Mouse (Mus musculus) lung, adult 2 months (tissue): ENCODE results near the gene Syt16. TPM values are rescaled to one million over a fixed set of nuclear protein-coding genes. Genes with fewer than 3 reads are reported as not detected.

Experiments used
- DNase-seq: peaks from one replicate; pipeline ENCODE4 v3.0.0; 2022
- H3K4me1 ChIP-seq: fragments of 200-500 bp; 2 replicates; pipeline ENCODE4 v1.6.1; 2011; ENCODE audit warnings: low read length; ENCODE audit not compliant: control insufficient read depth, insufficient read depth
- H3K4me3 ChIP-seq: fragments of 200-500 bp; replicated peaks from 2 replicates; pipeline ENCODE3; 2011; ENCODE audit warnings: low read depth, mild to moderate bottlenecking, control low read depth, low read length; ENCODE audit errors: extremely low read depth
- CTCF ChIP-seq: fragments of 200-500 bp; IDR thresholded peaks from 2 replicates; pipeline ENCODE4 v1.5.1; 2011; ENCODE audit warnings: mild to moderate bottlenecking, low read length, control low read depth; ENCODE audit not compliant: insufficient read depth
- POLR2A ChIP-seq: fragments of 200-500 bp; IDR thresholded peaks from 2 replicates; pipeline ENCODE4 v1.6.1; 2011; ENCODE audit warnings: low read depth, mild to moderate bottlenecking, control low read depth, low read length, borderline replicate concordance; ENCODE audit errors: extremely low read depth
- WGBS: fragments of 180-500 bp; shearing (Covaris S2); methylation state at CpG from one replicate; pipeline ENCODE4 v1.1.7; 2018; 5-methylcytosine and 5-hydroxymethylcytosine counted together
- polyA plus RNA-seq: library from polyadenylated mRNA; depleted of rRNA; stranded (reverse); fragments of >200 nt; gene quantifications from 2 replicates; pipeline ENCODE4 v1.2.3, GENCODE M21; 2012

The Syt16 gene
- polyA plus RNA-seq, 1 experiment = not detected

DNA sequence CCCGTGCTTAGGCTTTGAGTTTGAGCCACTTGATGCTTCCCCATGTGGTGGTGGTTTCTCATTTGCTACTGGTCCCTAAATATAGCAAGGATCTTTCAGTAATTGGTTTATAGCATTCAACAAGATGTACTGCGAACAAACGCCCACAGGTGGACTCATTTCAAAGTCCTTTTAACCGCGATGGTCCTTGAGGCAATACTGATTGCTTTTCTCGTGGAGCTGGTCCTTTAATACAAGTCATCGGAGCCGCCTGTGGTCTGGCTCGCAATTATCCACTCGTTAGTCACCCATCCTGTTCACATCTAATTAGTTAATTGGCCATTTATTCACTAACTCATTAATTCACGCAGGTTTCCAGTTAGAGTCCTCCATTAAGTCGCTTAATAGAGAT, 560 bp upstream of the Syt16 start:
- 63% methylated on average over 12 of the region's 12 CpGs for WGBS

DNA sequence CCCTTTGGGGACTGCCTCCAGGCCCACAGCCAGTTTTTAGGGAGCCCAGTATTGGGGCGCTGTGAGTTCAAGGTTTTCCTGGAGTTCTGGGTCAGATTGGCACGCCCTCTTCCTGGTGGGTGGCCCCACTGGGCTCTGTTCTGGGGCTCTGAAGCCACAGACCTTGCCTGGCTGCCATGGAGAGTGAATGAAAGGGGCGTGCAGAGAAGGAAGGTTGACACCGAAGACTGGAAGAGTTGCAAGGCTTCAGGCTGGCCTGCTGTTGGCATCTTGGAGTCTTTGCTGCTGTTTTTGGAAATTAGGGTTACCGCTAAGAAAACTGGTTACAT, 631 bp downstream of the Syt16 start:
- Histone ChIP-seq H3K4me3 (no peak overlapping the region), H3K4me1 (no peaks in the 10 kb centered on the region)
- TF ChIP-seq POLR2A = no peak
- no peak for TF ChIP-seq CTCF
- 49% methylated on average over 5 of the region's 5 CpGs for WGBS
- no peak for DNase-seq

More for the DNA sequence above, 560 bp upstream of the Syt16 start:
- H3K4me3 ChIP-seq = no peak overlapping the region
- no peak for DNase-seq
- no peak for TF ChIP-seq CTCF
- TF ChIP-seq POLR2A = no peak
- no peaks in the 10 kb centered on the region for H3K4me1 ChIP-seq

DNA sequence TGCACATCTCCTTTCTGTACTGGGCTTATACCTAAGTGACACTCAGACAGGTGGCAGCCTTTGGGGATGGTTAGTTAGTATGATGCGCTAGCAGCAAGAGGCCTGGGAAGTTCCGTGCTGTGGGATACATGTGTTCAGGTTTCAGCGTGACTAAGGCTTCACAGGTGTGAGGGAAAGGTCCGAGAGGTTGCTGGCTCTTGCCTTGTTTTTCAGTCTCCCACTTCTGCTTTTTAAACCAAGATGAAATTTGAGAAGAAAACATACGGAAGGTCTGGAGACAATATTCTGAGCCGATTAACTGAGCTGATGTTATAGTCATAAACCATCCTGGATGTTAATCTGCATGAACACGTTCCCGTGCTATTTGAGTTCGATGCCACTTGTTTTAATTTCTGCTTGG, 5.0 kb downstream of the Syt16 start:
- TF ChIP-seq POLR2A (no peak), CTCF (no peak)
- Histone ChIP-seq H3K4me3 (no peak overlapping the region), H3K4me1 (no peaks in the 10 kb centered on the region)
- WGBS = 83% methylated on average over 9 of the region's 9 CpGs
- DNase-seq = no peak

GRCm38 (mm10) chr12:74009448-74009911, 12.0 kb downstream of the Syt16 start:
- no peak overlapping the region for H3K4me3 ChIP-seq
- 0 out of 2 replicates have a peak, but pooled peaks cover 3% of the 10 kb centered on the region for H3K4me1 ChIP-seq
- WGBS = 20% methylated on average over 8 of the region's 8 CpGs
- TF ChIP-seq POLR2A (no peak), CTCF (peak; percentile 94)
- DNase-seq = peak; percentile 27

GRCm38 (mm10) chr12:74013739-74014138, 16.3 kb downstream of the Syt16 start:
- under 1% methylated on average over 6 of the region's 6 CpGs for WGBS
- Histone ChIP-seq H3K4me1 (peaks cover 7% of the 10 kb centered on the region), H3K4me3 (no peak overlapping the region)
- DNase-seq = peak; percentile 82
- TF ChIP-seq CTCF = peak; percentile 100
- TF ChIP-seq POLR2A = no peak

GRCm38 (mm10) chr12:74014739-74015270, 17.3 kb downstream of the Syt16 start:
- TF ChIP-seq POLR2A (no peak), CTCF (peak; percentile 34; the same call in 1 of the 2 replicates)
- 57% methylated on average over 7 of the region's 7 CpGs for WGBS
- DNase-seq = peak; percentile 31
- peaks cover 7% of the 10 kb centered on the region for H3K4me1 ChIP-seq
- H3K4me3 ChIP-seq = no peak overlapping the region

- TF ChIP-seq CTCF (no peak), POLR2A (no peak)
- no peak overlapping the region for H3K4me3 ChIP-seq
- 76% methylated on average over 5 of the region's 5 CpGs for WGBS
- no peak for DNase-seq
- peaks cover 7% of the 10 kb centered on the region for H3K4me1 ChIP-seq
Measured at GRCm38 (mm10) chr12:74015491-74015890, 18.0 kb downstream of the Syt16 start.

DNA sequence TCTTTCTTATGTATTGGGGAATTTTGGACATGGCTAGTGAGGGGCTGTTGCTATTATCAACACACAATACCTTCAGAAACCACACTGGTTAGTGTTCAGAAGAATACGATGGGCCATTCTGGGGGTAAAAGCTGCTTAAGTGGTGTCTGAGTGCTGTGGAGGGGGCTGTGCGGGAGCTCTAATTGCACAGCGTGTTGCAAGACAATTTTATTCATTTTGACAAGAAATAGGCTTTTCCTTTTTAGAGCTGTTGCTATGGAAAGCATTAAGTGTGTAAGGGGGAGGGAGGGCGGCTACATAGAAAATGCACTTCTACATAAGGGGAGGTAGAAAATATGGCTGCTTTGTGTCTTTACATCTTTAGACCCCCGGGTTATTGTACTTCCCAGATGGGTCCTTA, 25.8 kb downstream of the Syt16 start:
- TF ChIP-seq CTCF (no peak), POLR2A (no peak)
- 79% methylated on average over 5 of the region's 5 CpGs for WGBS
- Histone ChIP-seq H3K4me3 (no peak overlapping the region), H3K4me1 (no peaks in the 10 kb centered on the region)
- no peak for DNase-seq

DNA sequence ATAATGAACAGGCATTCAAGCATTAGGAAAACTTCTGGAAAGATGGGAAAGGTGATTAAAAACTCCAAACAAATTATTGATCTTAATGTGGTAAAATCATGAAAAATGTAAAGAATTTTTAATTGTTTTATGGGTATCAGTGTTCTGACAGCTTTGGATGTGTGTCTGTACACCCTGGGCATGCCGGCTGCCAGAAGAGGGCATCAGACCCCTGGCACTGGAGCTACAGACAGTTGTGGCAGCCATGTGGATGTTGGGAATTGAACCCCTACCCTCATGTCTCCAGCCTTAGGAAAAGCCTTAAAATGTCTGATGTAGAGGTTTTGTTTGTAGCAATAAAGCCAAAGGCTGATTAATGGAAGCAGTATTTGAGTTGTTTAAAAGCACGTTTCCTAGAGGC, 27.5 kb downstream of the Syt16 start:
- H3K4me1 ChIP-seq = no peaks in the 10 kb centered on the region
- WGBS = 79% methylated on average over 2 of the region's 2 CpGs
- TF ChIP-seq CTCF (no peak), POLR2A (no peak)
- no peak for DNase-seq
- H3K4me3 ChIP-seq = no peak overlapping the region

GRCm38 (mm10) chr12:74043225-74043624, 45.8 kb downstream of the Syt16 start:
- no peak for DNase-seq
- H3K4me3 ChIP-seq = no peak overlapping the region
- TF ChIP-seq CTCF (no peak), POLR2A (no peak)
- no peaks in the 10 kb centered on the region for H3K4me1 ChIP-seq
- WGBS = 86% methylated on average over 5 of the region's 5 CpGs
